ENCODE assay signal across 8 mouse cellular contexts in the genomic region with DNA sequence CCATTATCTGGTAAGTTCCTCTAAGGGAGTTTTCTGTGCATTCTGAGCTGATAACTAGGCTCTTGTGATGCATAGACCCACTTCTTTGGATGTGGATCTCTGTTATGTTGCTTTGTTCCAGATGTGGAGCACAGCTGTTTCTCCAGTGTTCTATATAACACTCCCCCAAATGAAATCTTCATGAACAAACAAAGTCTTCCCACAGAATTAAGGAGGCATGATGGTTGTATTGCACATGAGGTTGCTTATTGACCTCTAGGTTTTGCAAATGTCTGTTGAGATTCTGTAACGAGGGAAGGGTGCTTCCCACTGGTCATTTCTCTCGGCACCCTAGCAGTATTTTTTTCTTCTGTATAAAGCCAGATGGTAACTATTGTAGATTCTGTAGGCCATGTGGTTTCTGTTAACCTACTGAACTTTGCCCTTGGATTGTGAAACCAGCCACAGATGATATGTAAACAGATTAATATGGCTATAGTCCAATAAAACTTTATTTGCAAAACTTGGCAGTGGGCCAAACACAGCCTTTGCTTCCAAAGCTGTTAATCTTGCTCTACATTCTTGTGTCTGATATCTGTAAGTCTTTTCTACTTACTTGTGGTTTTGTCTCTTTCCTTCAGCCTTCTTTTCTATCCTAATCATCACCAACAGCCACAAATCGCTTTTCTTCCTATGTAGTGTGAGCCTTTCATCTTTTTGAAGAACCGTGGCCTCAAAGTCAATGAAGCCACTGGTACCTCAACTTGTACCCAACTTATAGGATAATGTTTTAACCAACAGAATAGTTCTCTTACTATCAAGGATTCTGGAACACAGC.
A peak's percentile ranks its signal among the peaks of the same experiment; 100 is the strongest.
DNase-seq lines count a peak whose midpoint lies in the region; ATAC-seq and TF ChIP-seq lines count a peak whose summit lies in the region.

No protein-coding gene starts in this region.

- no peak overlapping the region for H3K4me3 ChIP-seq in liver, adult 2 months (ENCODE audit: insufficient read depth, low read depth, low read length)
- no peak overlapping the region for H3K4me3 ChIP-seq in liver, embryonic 11.5 days (ENCODE audit: low read depth, low read length)
- no peak overlapping the region for H3K4me3 ChIP-seq in stomach, embryonic 15.5 days (replicated peaks)

- no peak overlapping the region for H3K4me2 ChIP-seq in liver, embryonic 11.5 days
- H3K4me2 ChIP-seq in stomach, embryonic 15.5 days = no peak overlapping the region

- peaks cover 6% of the 10 kb centered on the region; the same call in 1 of the 2 replicates for H3K4me1 ChIP-seq in liver, adult 2 months (ENCODE audit: control insufficient read depth, insufficient read depth, low read length)
- H3K4me1 ChIP-seq in liver, embryonic 11.5 days (replicated peaks; ENCODE audit: control insufficient read depth, insufficient read depth, low read length) = no peaks in the 10 kb centered on the region
- no peaks in the 10 kb centered on the region for H3K4me1 ChIP-seq in stomach, embryonic 15.5 days

- no peaks in the 10 kb centered on the region for H3K27me3 ChIP-seq in liver, adult 2 months (ENCODE audit: control insufficient read depth, insufficient read depth, low read length)
- no peaks in the 10 kb centered on the region for H3K27me3 ChIP-seq in liver, embryonic 11.5 days (replicated peaks; ENCODE audit: control insufficient read depth, insufficient read depth, low read length)
- no peaks in the 10 kb centered on the region for H3K27me3 ChIP-seq in stomach, embryonic 15.5 days (replicated peaks)

- H3K79me2 ChIP-seq in liver, adult 2 months (ENCODE audit: control insufficient read depth, insufficient read depth, low read length) = no peaks in the 10 kb centered on the region

- TF ChIP-seq POLR2A in liver, adult 2 months (IDR thresholded peaks at IDR 0.05; ENCODE audit: extremely low read depth, insufficient read depth, low read length) = no peak

- H3K9me3 ChIP-seq in liver, embryonic 11.5 days (ENCODE audit: control insufficient read depth, low read length) = no peaks in the 10 kb centered on the region
- H3K9me3 ChIP-seq in stomach, embryonic 15.5 days = no peaks in the 10 kb centered on the region

- no peak for TF ChIP-seq CTCF in liver, adult 2 months (IDR thresholded peaks at IDR 0.05; ENCODE audit: low read depth, low read length)

- no peak for ATAC-seq in liver, embryonic 11.5 days (replicated peaks; ENCODE audit: low FRiP score)
- peak; percentile 85 for ATAC-seq in stomach, embryonic 15.5 days (ENCODE audit: insufficient read depth, low FRiP score, low read depth)
- no peak for ATAC-seq in inflammation-experienced regulatory T-cells, adult 6 months

- 26% methylated on average over 4 of the region's 4 CpGs for WGBS in liver, adult 2 months
- 52% methylated on average over 4 of the region's 4 CpGs for WGBS in liver, embryonic 11.5 days
- 27% methylated on average over 4 of the region's 4 CpGs for WGBS in stomach, embryonic 15.5 days

- no peaks in the 10 kb centered on the region for H3K36me3 ChIP-seq in liver, adult 2 months (ENCODE audit: control insufficient read depth, insufficient read depth, low read length)
- H3K36me3 ChIP-seq in liver, embryonic 11.5 days (ENCODE audit: control insufficient read depth, insufficient read depth, low read length) = no peaks in the 10 kb centered on the region
- no peaks in the 10 kb centered on the region for H3K36me3 ChIP-seq in stomach, embryonic 15.5 days

- no peak overlapping the region for H3K9ac ChIP-seq in liver, adult 2 months (ENCODE audit: low read depth, low read length)
- H3K9ac ChIP-seq in liver, embryonic 11.5 days (ENCODE audit: low read depth, low read length) = no peak overlapping the region
- no peak overlapping the region for H3K9ac ChIP-seq in stomach, embryonic 15.5 days

- no peak overlapping the region for H3K27ac ChIP-seq in liver, adult 2 months (replicated peaks; ENCODE audit: insufficient read depth, low read depth, low read length)
- no peak overlapping the region for H3K27ac ChIP-seq in liver, embryonic 11.5 days (ENCODE audit: low read depth, low read length)
- H3K27ac ChIP-seq in stomach, embryonic 15.5 days = peak overlapping the region; percentile 57

- peak; percentile 92 for DNase-seq in liver, adult 2 months (ENCODE audit: extremely low read depth, low read depth, low spot score)
- no peak for DNase-seq in liver, embryonic 11.5 days (ENCODE audit: low spot score)
- peak; percentile 69 to 85 for DNase-seq in heart, adult 9 months (ENCODE audit: low spot score in 2 of 2)
- DNase-seq in kidney, postnatal 4 days = peak; percentile 72 to 79
- DNase-seq in left cerebral cortex, adult 8-10 months (ENCODE audit: low spot score in 2 of 2) = no peak
- no peak for DNase-seq in layer of hippocampus, adult 9-11 months

Comparison
In these comparisons a context has a peak if more than half of its experiments do, and no peak if none do; other contexts are left out.
1. DNase-seq: peak in liver, adult 2 months (single experiment), heart, adult 9 months (2 of 2) and kidney, postnatal 4 days (2 of 2); none in liver, embryonic 11.5 days (single experiment), left cerebral cortex, adult 8-10 months (0 of 2) and layer of hippocampus, adult 9-11 months (single experiment).